Mouse (Mus musculus): ENCODE data around the gene Ulk2.
"Not testable (repeated sequence)": the region's sequence is repeated elsewhere in the genome, so short reads cannot be mapped to it uniquely, and the experiment has no call there.

The Ulk2 gene

DNA sequence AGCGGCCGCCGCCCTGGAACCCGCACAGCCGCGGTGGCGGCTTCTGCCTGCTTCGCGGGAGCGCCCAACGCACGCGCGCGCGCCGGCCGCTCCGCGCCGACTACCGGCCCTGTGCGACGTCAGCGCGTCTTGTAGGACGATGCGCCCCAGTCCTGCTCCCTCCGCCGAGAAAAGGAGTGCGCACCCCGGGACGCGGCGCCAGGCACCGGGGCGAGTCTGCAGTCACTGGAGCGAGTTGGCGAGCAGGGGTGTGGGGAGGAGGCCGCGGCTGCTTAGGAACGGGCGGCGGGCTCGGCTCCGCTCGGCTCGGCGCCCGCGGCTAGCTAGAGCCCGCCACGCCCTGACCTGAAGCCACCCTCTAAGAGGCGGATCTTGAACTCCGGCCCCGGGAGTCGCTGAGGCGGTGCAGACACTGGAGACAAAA, at the start of gene Ulk2:
Gene Ulk2, minus strand, starts transcription at position 86 of the 424 bp plus-strand sequence.
- DNase-seq (ENCODE audit: low spot score) = peak; percentile 86

- DNase-seq (ENCODE audit: low spot score) = no peak
Measured at GRCm38 (mm10) chr11:61882183-61882582, 27.3 kb upstream of the Ulk2 start.

GRCm38 (mm10) chr11:61879921-61880320, 25.0 kb upstream of the Ulk2 start:
- no peak for DNase-seq (ENCODE audit: low spot score)

GRCm38 (mm10) chr11:61871881-61872280, 17.0 kb upstream of the Ulk2 start:
- no peak for DNase-seq (ENCODE audit: low spot score)

GRCm38 (mm10) chr11:61866856-61867255, 12.0 kb upstream of the Ulk2 start:
- no peak for DNase-seq (ENCODE audit: low spot score)

DNA sequence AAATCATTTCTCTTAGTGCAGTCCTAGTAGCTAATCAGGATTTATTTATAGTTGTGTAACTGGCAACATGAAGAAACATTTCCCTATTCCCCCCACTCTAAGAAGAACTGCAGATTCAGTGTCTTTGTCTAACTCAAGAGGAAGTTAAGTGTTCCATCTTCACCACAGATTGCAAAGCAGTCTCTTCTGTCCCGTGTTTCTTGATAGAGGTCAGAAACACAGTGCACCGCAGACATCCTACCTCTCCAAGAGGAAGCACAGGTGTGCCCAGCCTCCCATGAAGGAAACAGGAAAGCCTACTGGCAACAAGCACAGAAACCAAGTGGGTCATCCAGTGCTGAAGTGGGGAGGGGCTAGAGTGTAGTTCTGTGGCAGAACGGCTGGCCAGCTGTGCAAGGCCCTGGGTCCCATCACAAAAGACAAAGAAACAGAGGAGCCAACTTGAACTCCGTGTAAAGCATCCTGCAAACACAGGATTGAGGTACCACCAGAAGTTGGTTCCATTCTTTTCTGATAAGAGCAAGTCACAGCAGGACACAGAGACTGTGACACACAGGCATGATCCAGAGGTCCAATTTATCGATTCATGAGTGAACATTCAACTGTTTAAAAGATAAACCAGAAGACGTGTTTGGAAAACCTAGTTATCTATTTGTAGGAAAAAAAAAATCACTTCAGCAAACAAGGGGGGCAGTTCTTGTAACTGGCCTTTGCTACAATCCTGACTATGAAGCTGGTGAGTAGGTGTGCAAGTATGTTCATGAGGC, 7.1 kb upstream of the Ulk2 start:
- no peak for DNase-seq (ENCODE audit: low spot score)

- no peak for DNase-seq (ENCODE audit: low spot score)
Measured at GRCm38 (mm10) chr11:61859316-61859715, 4.4 kb upstream of the Ulk2 start.

GRCm38 (mm10) chr11:61855539-61855938, 666 bp upstream of the Ulk2 start:
- DNase-seq (ENCODE audit: low spot score) = peak; percentile 2

GRCm38 (mm10) chr11:61854211-61854987, 474 bp downstream of the Ulk2 start:
- peak; percentile 84 for DNase-seq (ENCODE audit: low spot score)

DNA sequence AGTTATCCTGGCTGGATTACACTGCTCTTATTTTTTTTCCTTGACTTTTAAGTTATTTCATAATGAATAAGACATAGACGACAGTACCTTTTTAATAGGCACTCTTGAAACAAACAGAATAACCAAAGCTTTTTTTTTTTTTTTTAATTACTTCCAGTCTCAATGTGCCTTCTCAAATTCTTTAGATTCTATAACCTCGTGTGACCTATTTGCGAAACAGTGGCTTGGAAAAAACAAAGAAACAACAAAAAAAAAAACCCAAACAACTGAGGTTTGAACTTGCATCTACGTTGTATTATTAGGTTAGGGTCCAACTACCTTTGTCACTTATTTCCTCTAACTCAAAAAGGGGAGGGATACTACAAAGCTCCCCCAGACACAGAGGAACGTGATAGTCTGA, 1.2 kb downstream of the Ulk2 start:
- no peak for DNase-seq (ENCODE audit: low spot score)

DNA sequence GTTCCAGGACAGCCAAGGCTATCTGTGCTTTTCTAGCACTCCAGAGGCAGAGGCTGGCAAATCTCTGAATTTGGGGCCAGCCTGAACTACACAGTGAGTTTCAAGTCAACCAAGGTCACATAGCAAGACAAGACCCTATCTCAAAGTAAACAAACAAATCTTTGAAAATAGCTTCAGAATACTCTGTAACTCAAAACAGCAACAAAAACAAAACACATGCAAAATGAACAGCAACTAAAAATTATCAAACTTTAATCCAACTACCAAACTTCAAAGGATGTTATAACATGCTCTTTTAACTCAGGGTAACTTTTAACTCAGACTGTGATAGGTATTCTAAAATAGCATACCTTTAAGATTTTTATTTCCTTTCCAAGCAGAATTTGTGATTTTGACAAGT, 2.0 kb downstream of the Ulk2 start:
- DNase-seq (ENCODE audit: low spot score) = no peak

- DNase-seq (ENCODE audit: low spot score) = peak; percentile 7
Measured at GRCm38 (mm10) chr11:61851195-61851594, 3.7 kb downstream of the Ulk2 start.

DNA sequence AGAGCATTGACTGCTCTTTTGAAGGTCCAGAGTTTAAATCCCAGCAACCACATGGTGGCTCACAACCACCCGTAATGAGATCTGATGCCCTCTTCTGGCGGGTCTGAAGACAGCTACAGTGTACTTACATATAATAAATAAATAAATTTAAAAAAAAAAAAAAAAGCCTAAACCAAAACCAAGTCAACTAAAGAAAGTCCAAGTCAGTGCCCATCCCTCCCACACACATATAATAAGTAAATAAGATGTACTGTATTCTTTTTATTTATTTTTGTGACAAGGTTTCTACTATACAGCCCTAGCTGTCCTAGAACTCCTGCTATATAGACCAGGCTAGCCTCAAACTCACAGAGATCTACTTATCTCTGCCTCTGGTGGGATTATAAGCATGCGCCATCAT, 14.2 kb downstream of the Ulk2 start:
- not testable (repeated sequence) for DNase-seq (ENCODE audit: low spot score)

GRCm38 (mm10) chr11:61839940-61840339, 14.9 kb downstream of the Ulk2 start:
- no peak for DNase-seq (ENCODE audit: low spot score)

DNA sequence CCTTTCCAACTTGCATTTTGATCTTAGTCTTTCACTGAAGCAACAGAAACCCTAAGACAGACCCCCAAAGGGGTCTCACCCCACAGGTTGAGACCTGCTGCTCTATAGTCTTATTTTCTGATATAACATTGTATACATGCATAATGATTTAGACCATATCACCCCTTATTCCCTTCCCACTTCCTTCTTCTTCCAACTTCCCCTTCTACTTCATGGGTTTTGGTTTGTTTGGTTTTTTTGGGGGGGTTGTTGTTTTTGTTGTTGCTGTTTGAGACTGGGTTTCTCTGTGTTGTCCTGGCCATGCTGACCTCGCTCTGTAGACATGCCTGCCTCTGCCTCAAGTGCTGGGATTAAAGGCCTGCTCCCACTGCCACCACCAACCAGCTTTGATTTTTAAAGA, 15.7 kb downstream of the Ulk2 start:
- no peak for DNase-seq (ENCODE audit: low spot score)

- DNase-seq (ENCODE audit: low spot score) = no peak
Measured at GRCm38 (mm10) chr11:61809793-61810192, 45.1 kb downstream of the Ulk2 start.

GRCm38 (mm10) chr11:61808551-61809117, 46.2 kb downstream of the Ulk2 start:
- DNase-seq (ENCODE audit: low spot score) = no peak

- no peak for DNase-seq (ENCODE audit: low spot score)
Measured at GRCm38 (mm10) chr11:61793441-61793840, 61.4 kb downstream of the Ulk2 start.

- DNase-seq (ENCODE audit: low spot score) = no peak
Measured at GRCm38 (mm10) chr11:61788550-61788949, 66.3 kb downstream of the Ulk2 start.

- DNase-seq (ENCODE audit: low spot score) = not testable (repeated sequence)
Measured at GRCm38 (mm10) chr11:61782526-61782925, 72.3 kb downstream of the Ulk2 start.

DNA sequence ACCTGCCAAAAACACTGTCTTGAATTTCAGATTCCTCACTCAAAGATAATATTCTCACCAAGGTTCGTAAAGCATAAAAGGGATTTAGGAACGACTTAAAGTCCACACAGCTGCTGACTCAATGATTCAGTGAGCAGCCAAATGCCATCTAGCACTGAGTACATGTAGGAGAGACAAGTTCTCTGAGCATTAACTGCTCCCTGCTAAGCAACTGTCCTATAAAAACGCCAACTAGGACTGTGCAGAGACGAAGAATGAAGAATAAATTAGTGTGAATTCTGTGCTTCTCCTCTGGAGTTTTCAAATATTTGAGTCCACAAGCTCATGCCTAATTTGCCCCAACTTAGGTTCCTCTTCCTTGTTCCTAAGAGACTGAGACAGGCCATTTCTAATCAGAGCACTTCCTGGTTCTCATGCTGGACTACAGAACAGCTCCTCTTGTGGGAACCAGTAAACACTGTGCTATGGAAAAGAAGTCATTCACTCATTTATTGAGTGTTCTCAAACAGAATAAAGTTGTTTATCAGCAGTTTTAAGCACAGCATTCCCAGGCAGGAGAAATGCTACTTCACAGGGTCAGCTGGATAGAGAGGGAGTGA, 80.2 kb downstream of the Ulk2 start:
- no peak for DNase-seq (ENCODE audit: low spot score)

GRCm38 (mm10) chr11:61761584-61762407, 93.1 kb downstream of the Ulk2 start, which contains the start of gene Prpsap2:
TSS of gene Prpsap2 (minus strand) at chr11:61762088.
- DNase-seq (ENCODE audit: low spot score) = peak; percentile 99

Measured in T-cell, adult 2 months (primary cell).